In the genomic region with DNA sequence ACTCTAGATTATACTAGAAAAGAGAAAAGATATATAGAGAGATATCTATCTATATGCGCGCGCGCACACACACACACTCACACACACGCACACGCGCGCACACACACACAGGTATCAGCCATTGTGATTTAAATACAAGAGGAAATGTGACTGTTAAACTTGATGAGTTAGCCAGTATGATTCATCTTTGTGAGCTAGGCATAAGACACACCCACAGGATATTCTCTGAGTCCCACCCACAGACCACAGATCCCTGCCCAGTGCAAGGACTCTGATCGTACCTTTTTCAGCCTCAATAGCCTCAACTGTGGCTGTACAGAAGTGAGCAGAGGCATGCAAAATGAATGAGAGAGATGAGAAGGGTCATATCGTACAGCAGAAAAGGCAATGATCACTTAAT, we compare ENCODE assay signal across 12 mouse cellular contexts. TPM values are rescaled to one million over a fixed set of nuclear protein-coding genes. Genes with fewer than 3 reads are reported as not detected.
DNase-seq lines count a peak whose midpoint lies in the region; ATAC-seq and TF ChIP-seq lines count a peak whose summit lies in the region.
"Had no signal": no experiment of that assay in that cellular context is flagged by ENCODE, and none has a peak within 500 bp of the region (broad histone marks: within the 10 kb centered on the region; RNA-seq: fewer than 3 reads in every experiment).

No protein-coding gene starts in this region.

- DNase-seq in lung, postnatal 0 days (ENCODE audit: low spot score), result peak; percentile 34
- DNase-seq in lung, postnatal 14 days, result no peak
- DNase-seq in CH12.LX (ENCODE audit: extremely low read depth), result peak; percentile 15
- DNase-seq in naive thymus-derived CD4-positive, alpha-beta T cell, adult 2 months (ENCODE audit: low read depth), result peak; percentile 50
- no peak for DNase-seq in c-Kit-positive CD71-positive TER-119-positive erythroid progenitor cells, embryonic 14.5 days (ENCODE audit: low spot score)
- DNase-seq in right cerebral cortex, adult 18-20 months, result no peak
- no peak for DNase-seq in cerebellum, adult 11-12 months
- DNase-seq: cerebellum, postnatal 10 days; gastrocnemius, postnatal 10 days had no signal

- WGBS in lung, postnatal 0 days, result 90% methylated on average over 10 of the region's 10 CpGs

- H3K4me1 ChIP-seq in lung, postnatal 0 days (ENCODE audit: insufficient read depth, low read depth, low read length), result no peaks in the 10 kb centered on the region
- H3K4me1 ChIP-seq in CH12.LX (ENCODE audit: control insufficient read depth in 1 of 2, insufficient read depth in 2 of 2), result peaks cover 0 to 7% of the 10 kb centered on the region in 2 experiments; a peak in 2 of 4 replicates

- H3K9me3 ChIP-seq in lung, postnatal 0 days (ENCODE audit: low read length), result no peaks in the 10 kb centered on the region
- H3K9me3 ChIP-seq in CH12.LX (replicated peaks; ENCODE audit: low read length), result no peaks in the 10 kb centered on the region
- H3K9me3 ChIP-seq: forebrain, embryonic 15.5 days had no signal

- no peak overlapping the region for H3K9ac ChIP-seq in lung, postnatal 0 days (replicated peaks; ENCODE audit: low read depth)
- no peak overlapping the region for H3K9ac ChIP-seq in CH12.LX (ENCODE audit: insufficient read depth, low read depth)
- H3K9ac ChIP-seq: forebrain, embryonic 15.5 days had no signal

- TF ChIP-seq POLR2A in CH12.LX (IDR thresholded peaks at IDR 0.05; ENCODE audit: low read depth, low read length), result no peak

- dilution Hi-C loops in CH12.LX (cut with MboI; ENCODE audit: extremely low pct_ligation_motif_present, extremely low pct_unique_long_range_greater_than_20kb, low sequenced_read_pairs), result no loop called here

- no peak for TF ChIP-seq CTCF in lung, postnatal 0 days (IDR thresholded peaks at IDR 0.05)
- TF ChIP-seq CTCF in CH12.LX (conservative IDR thresholded peaks at IDR 0.05 in 1 of 2, IDR thresholded peaks at IDR 0.05 in 1 of 2; ENCODE audit: low read depth in 2 of 2, low read length in 2 of 2), result no peak

- TF ChIP-seq RAD21 in CH12.LX (IDR thresholded peaks at IDR 0.05; ENCODE audit: low read depth, low read length), result no peak

- peak; percentile 49; the same call in 1 of the 2 replicates for ATAC-seq in lung, postnatal 0 days
- ATAC-seq in common myeloid progenitor, adult 5-6 weeks (replicated peaks; ENCODE audit: low read depth, poor library complexity, severe bottlenecking), result peak; percentile 90
- ATAC-seq: forebrain, embryonic 15.5 days; intestine, embryonic 16.5 days had no signal

- TF ChIP-seq EP300 in lung, postnatal 0 days (IDR thresholded peaks at IDR 0.05), result no peak
- no peak for TF ChIP-seq EP300 in CH12.LX (IDR thresholded peaks at IDR 0.05; ENCODE audit: low read length)

- no peaks in the 10 kb centered on the region for H3K79me2 ChIP-seq in CH12.LX (replicated peaks; ENCODE audit: control insufficient read depth, extremely low read depth, insufficient read depth, poor library complexity, severe bottlenecking)

- no peak overlapping the region for H3K4me3 ChIP-seq in lung, postnatal 0 days (ENCODE audit: low read depth, low read length)
- H3K4me3 ChIP-seq in CH12.LX (replicated peaks in 1 of 3; ENCODE audit: low read depth in 2 of 3, low read length in 2 of 3, poor library complexity in 1 of 3), result no peak overlapping the region
- H3K4me3 ChIP-seq: forebrain, embryonic 15.5 days had no signal

- no peaks in the 10 kb centered on the region for H3K27me3 ChIP-seq in lung, postnatal 0 days (replicated peaks; ENCODE audit: insufficient read depth, low read length)
- no peaks in the 10 kb centered on the region for H3K27me3 ChIP-seq in CH12.LX (replicated peaks)
- H3K27me3 ChIP-seq: forebrain, embryonic 15.5 days had no signal

- no peak overlapping the region for H3K27ac ChIP-seq in lung, postnatal 0 days (ENCODE audit: low read length)
- H3K27ac ChIP-seq in CH12.LX (ENCODE audit: insufficient read depth, low read depth), result no peak overlapping the region
- H3K27ac ChIP-seq: forebrain, embryonic 15.5 days had no signal

- in situ Hi-C loops in CH12.LX (cut with MboI; ENCODE audit: low pct_ligation_motif_present, low pct_unique_long_range_greater_than_20kb, low sequenced_read_pairs), result no loop called here

- H3K4me2 ChIP-seq in lung, postnatal 0 days (replicated peaks; ENCODE audit: low read depth, low read length), result no peak overlapping the region
- H3K4me2 ChIP-seq in CH12.LX (ENCODE audit: insufficient read depth, low read depth, poor library complexity, severe bottlenecking), result no peak overlapping the region
- H3K4me2 ChIP-seq: forebrain, embryonic 15.5 days had no signal

- H3K36me3 ChIP-seq in lung, postnatal 0 days (ENCODE audit: insufficient read depth, low read length), result no peaks in the 10 kb centered on the region
- peaks cover 12 to 28% of the 10 kb centered on the region in 2 experiments for H3K36me3 ChIP-seq in CH12.LX (replicated peaks in 1 of 2; ENCODE audit: control insufficient read depth in 1 of 2, insufficient read depth in 1 of 2, low read length in 1 of 2)

TF ChIP-seq in CH12.LX, 34 proteins besides CTCF, POLR2A, EP300 and RAD21:
- TF ChIP-seq USF1 (IDR thresholded peaks at IDR 0.05; ENCODE audit: low read depth, low read length) (no peak), NELFE (IDR thresholded peaks at IDR 0.05; ENCODE audit: low read depth, low read length) (no peak), TCF12 (IDR thresholded peaks at IDR 0.05; ENCODE audit: low read depth, low read length) (no peak), SIN3A (IDR thresholded peaks at IDR 0.05; ENCODE audit: low read length) (no peak), JUND (conservative IDR thresholded peaks at IDR 0.05; ENCODE audit: low read depth, low read length) (no peak), MAFK (IDR thresholded peaks at IDR 0.05; ENCODE audit: insufficient replicate concordance, low read length) (no peak), UBTF (IDR thresholded peaks at IDR 0.05; ENCODE audit: low read depth, low read length) (no peak), RCOR1 (conservative IDR thresholded peaks at IDR 0.05; ENCODE audit: low read depth, low read length) (no peak), ETS1 (conservative IDR thresholded peaks at IDR 0.05; ENCODE audit: low read depth, low read length) (no peak), ZKSCAN1 (IDR thresholded peaks at IDR 0.05; ENCODE audit: borderline replicate concordance, low read depth, low read length) (no peak), CHD1 (IDR thresholded peaks at IDR 0.05; ENCODE audit: low read depth, low read length) (no peak), MEF2A (IDR thresholded peaks at IDR 0.05; ENCODE audit: borderline replicate concordance, low read depth, low read length) (no peak), MXI1 (IDR thresholded peaks at IDR 0.05; ENCODE audit: low read depth, low read length) (no peak)

RNA-seq across cellular contexts. Expression of gene Mss51, which starts 6.3 kb away (rescaled TPM):
- polyA plus RNA-seq in lung, postnatal 0 days (2015; fragmentation: Nextera tagmentation; extraction: Ambion mirVana), result 0.20 and 0.38 TPM in 2 replicates
- total RNA-seq in CH12.LX (2012; rRNA removed) (0.59 and 0.63 TPM in 2 replicates), CH12.LX (2014; rRNA removed) (0.45 and 0.47 TPM in 2 replicates)
- 1.1 and 1.5 TPM in 2 replicates for polyA plus RNA-seq in CH12.LX (2012; ENCODE audit: insufficient read length, low read depth)
- total RNA-seq in common myeloid progenitor, adult 5-6 weeks (2017), result 1.1 and 1.9 TPM in 2 replicates

RNA-seq across cellular contexts. Expression of gene Anxa7, which starts 23.0 kb away (rescaled TPM):
- polyA plus RNA-seq in lung, postnatal 0 days (2015; fragmentation: Nextera tagmentation; extraction: Ambion mirVana), result 52.9 and 56.9 TPM in 2 replicates
- total RNA-seq in CH12.LX (2012; rRNA removed) (60.2 and 63.3 TPM in 2 replicates), CH12.LX (2014; rRNA removed) (89.2 and 91.9 TPM in 2 replicates)
- 83.8 and 99.3 TPM in 2 replicates for polyA plus RNA-seq in CH12.LX (2012; ENCODE audit: insufficient read length, low read depth)
- total RNA-seq in common myeloid progenitor, adult 5-6 weeks (2017), result 48.7 and 60.9 TPM in 2 replicates

RNA-seq across cellular contexts. Expression of gene Ppp3cb, which starts 43.4 kb away (rescaled TPM):
- 24.2 and 26.6 TPM in 2 replicates for polyA plus RNA-seq in lung, postnatal 0 days (2015; fragmentation: Nextera tagmentation; extraction: Ambion mirVana)
- total RNA-seq in CH12.LX (2012; rRNA removed), result 23.6 and 25.7 TPM in 2 replicates
- total RNA-seq in CH12.LX (2014; rRNA removed), result 50.6 and 55.3 TPM in 2 replicates
- polyA plus RNA-seq in CH12.LX (2012; ENCODE audit: insufficient read length, low read depth), result 53.8 and 61.1 TPM in 2 replicates
- total RNA-seq in common myeloid progenitor, adult 5-6 weeks (2017), result 55.1 and 94.1 TPM in 2 replicates

RNA-seq across cellular contexts. Expression of gene Cfap70, which starts 50.9 kb away (rescaled TPM):
- 3.7 and 4.0 TPM in 2 replicates for polyA plus RNA-seq in lung, postnatal 0 days (2015; fragmentation: Nextera tagmentation; extraction: Ambion mirVana)
- total RNA-seq in CH12.LX (2012; rRNA removed), result 0.04 and 0.08 TPM in 2 replicates
- not detected in 2 replicates for total RNA-seq in CH12.LX (2014; rRNA removed)
- 0.07 and 0.36 TPM in 2 replicates for polyA plus RNA-seq in CH12.LX (2012; ENCODE audit: insufficient read length, low read depth)
- 0.05 TPM in 1 of 2 replicates, not detected in the other for total RNA-seq in common myeloid progenitor, adult 5-6 weeks (2017)

Comparison
In these comparisons a context has a peak if more than half of its experiments do, and no peak if none do; other contexts are left out.
1. DNase-seq: peak in lung, postnatal 0 days (single experiment), CH12.LX (single experiment) and naive thymus-derived CD4-positive, alpha-beta T cell, adult 2 months (single experiment); none in lung, postnatal 14 days (single experiment), c-Kit-positive CD71-positive TER-119-positive erythroid progenitor cells, embryonic 14.5 days (single experiment), right cerebral cortex, adult 18-20 months (single experiment) and cerebellum, adult 11-12 months (single experiment).